Mouse (Mus musculus) brain, embryonic 14.5 days (tissue): ENCODE data around the gene Arhgap10.

Experiments
- CTCF ChIP-seq: fragments of 200-500 bp; IDR thresholded peaks from 2 replicates; pipeline ENCODE4 v1.5.1; 2012; ENCODE audit warnings: inconsistent platforms, mild to moderate bottlenecking, moderate library complexity, borderline replicate concordance; ENCODE audit not compliant: insufficient read depth, insufficient read length; ENCODE audit errors: extremely low read depth
- POLR2A ChIP-seq: fragments of 200-500 bp; IDR thresholded peaks from 2 replicates; pipeline ENCODE4 v1.6.1; 2012; ENCODE audit warnings: mild to moderate bottlenecking, inconsistent platforms, borderline replicate concordance; ENCODE audit not compliant: poor library complexity, insufficient read depth, insufficient read length, severe bottlenecking; ENCODE audit errors: extremely low read depth

DNA sequence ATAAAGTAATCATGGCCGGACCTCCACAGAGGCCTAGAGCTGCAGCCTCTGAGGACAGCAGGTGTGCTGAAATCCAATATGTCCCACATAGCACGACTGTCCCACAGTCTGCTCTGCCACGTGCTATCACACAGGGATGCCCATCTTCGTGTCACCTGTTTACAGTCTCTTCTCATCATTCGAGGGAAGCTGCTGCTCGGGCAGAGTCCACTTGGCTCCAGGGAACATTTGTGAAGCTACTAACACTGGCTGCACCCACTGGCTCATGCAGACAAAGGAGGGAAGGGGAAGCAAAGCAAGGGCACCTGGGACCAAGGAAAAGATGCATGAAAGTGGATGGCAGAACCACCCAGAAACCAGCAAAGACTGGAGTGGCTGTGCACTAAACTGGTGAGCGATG is 148.1 kb downstream of the Arhgap10 start:
- no peak for TF ChIP-seq CTCF
- TF ChIP-seq POLR2A, result no peak
